In the genomic region with DNA sequence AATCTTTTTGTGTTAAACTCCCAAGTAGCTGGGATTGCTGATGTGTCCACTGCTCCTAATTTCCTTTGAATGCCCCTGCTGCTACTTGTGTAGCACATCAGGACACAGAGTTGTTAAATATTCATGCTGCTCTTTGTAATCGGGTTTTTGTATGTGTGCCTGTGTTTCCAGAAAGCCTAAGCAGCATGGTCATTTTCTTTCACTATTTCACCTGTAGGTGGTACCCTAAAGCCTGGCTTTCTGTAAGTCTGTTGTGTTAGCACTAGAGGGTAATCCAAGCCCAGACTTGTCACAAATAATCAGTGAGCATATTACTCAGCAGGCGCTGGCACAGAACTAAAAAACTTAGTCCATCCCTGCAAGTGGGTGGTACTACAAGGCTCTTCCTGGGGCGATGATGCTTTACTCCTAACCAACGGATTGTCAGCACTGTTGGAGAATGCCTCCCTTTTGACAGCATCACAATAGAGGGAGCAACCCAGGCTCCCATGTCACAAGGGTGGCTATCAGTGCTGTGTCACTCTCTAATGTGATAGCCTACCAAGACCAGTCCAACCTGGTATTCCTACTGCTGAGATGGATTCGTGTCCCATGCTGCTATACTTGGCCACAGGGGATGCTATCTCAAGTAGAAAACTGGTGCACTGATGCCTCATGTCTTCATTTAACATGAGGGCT, we compare ENCODE assay signal across 9 mouse cellular contexts. TPM values are rescaled to one million over a fixed set of nuclear protein-coding genes. Genes with fewer than 3 reads are reported as not detected.
DNase-seq lines count a peak whose midpoint lies in the region; ATAC-seq and TF ChIP-seq lines count a peak whose summit lies in the region.
"Had no signal": no experiment of that assay in that cellular context is flagged by ENCODE, and none has a peak within 500 bp of the region (broad histone marks: within the 10 kb centered on the region; RNA-seq: fewer than 3 reads in every experiment).

No protein-coding gene starts in this region.

- TF ChIP-seq POLR2A in thymus, adult 2 months (IDR thresholded peaks at IDR 0.05; ENCODE audit: control insufficient read depth, extremely low read depth, insufficient read depth, low read length, poor library complexity): no peak

- ATAC-seq in hematopoietic stem cell, adult 5-6 weeks (replicated peaks in 1 of 2; ENCODE audit: insufficient read depth in 1 of 2, low FRiP score in 2 of 2, low TSS enrichment in 1 of 2, low read depth in 1 of 2, poor library complexity in 2 of 2, severe bottlenecking in 2 of 2): peak; percentile 40 to 54; a peak in 3 of 4 replicates
- ATAC-seq in midbrain, embryonic 12.5 days (ENCODE audit: low FRiP score, low read depth): peak; percentile 78

- no peaks in the 10 kb centered on the region for H3K36me3 ChIP-seq in thymus, adult 2 months (ENCODE audit: control insufficient read depth, insufficient read depth, low read length)
- no peaks in the 10 kb centered on the region for H3K36me3 ChIP-seq in midbrain, embryonic 12.5 days
- H3K36me3 ChIP-seq: heart, embryonic 15.5 days had no signal

- DNase-seq in cerebellum, postnatal 14 days: peak; percentile 40 to 51
- no peak for DNase-seq in cerebellum, postnatal 36 days
- peak; percentile 11 for DNase-seq in thymus, adult 2 months
- DNase-seq in thymus, adult 18-20 months: no peak
- DNase-seq in layer of hippocampus, adult 9-10 months (ENCODE audit: low spot score): no peak
- DNase-seq in spleen, adult 12 weeks (ENCODE audit: low spot score): no peak

- 77% methylated on average over 5 of the region's 5 CpGs for WGBS in thymus, adult 2 months
- WGBS in midbrain, embryonic 12.5 days: 36% methylated on average over 5 of the region's 5 CpGs

- no peak overlapping the region for H3K27ac ChIP-seq in thymus, adult 2 months (ENCODE audit: control insufficient read depth, insufficient read depth, low read length)
- no peak overlapping the region for H3K27ac ChIP-seq in midbrain, embryonic 12.5 days (replicated peaks)
- H3K27ac ChIP-seq: heart, embryonic 15.5 days had no signal

- no peaks in the 10 kb centered on the region for H3K4me1 ChIP-seq in thymus, adult 2 months (replicated peaks; ENCODE audit: control insufficient read depth, insufficient read depth, low read length)
- peaks cover 11% of the 10 kb centered on the region; the same call in 1 of the 2 replicates for H3K4me1 ChIP-seq in midbrain, embryonic 12.5 days
- H3K4me1 ChIP-seq: heart, embryonic 15.5 days had no signal

- no peak overlapping the region for H3K9ac ChIP-seq in midbrain, embryonic 12.5 days (replicated peaks)
- H3K9ac ChIP-seq: heart, embryonic 15.5 days had no signal

- H3K27me3 ChIP-seq in thymus, adult 2 months (ENCODE audit: control insufficient read depth, insufficient read depth, low read length): no peaks in the 10 kb centered on the region
- H3K27me3 ChIP-seq in midbrain, embryonic 12.5 days: no peaks in the 10 kb centered on the region
- H3K27me3 ChIP-seq: heart, embryonic 15.5 days had no signal

- no peak overlapping the region for H3K4me2 ChIP-seq in midbrain, embryonic 12.5 days (replicated peaks)
- H3K4me2 ChIP-seq: heart, embryonic 15.5 days had no signal

- H3K9me3 ChIP-seq in midbrain, embryonic 12.5 days: no peaks in the 10 kb centered on the region
- H3K9me3 ChIP-seq: heart, embryonic 15.5 days had no signal

- no peak overlapping the region for H3K4me3 ChIP-seq in thymus, adult 2 months (ENCODE audit: control insufficient read depth, insufficient read depth, low read length)
- H3K4me3 ChIP-seq in midbrain, embryonic 12.5 days: no peak overlapping the region
- H3K4me3 ChIP-seq: heart, embryonic 15.5 days had no signal

- no peak for TF ChIP-seq CTCF in thymus, adult 2 months (IDR thresholded peaks at IDR 0.05; ENCODE audit: borderline replicate concordance, control insufficient read depth, extremely low read depth, insufficient read depth, low read length, poor library complexity)

RNA-seq across cellular contexts. Expression of gene Tmem243, which starts 27.2 kb away (rescaled TPM):
- 12.6 and 12.8 TPM in 2 replicates for polyA plus RNA-seq in thymus, adult 2 months (2012; rRNA removed)
- 13.3 and 23.6 TPM in 2 replicates for total RNA-seq in hematopoietic stem cell, adult 5-6 weeks (2017)
- polyA plus RNA-seq in midbrain, embryonic 12.5 days (2016; fragmentation: Nextera tagmentation; extraction: Ambion mirVana): 24.5 and 26.3 TPM in 2 replicates

Comparison
In these comparisons a context has a peak if more than half of its experiments do, and no peak if none do; other contexts are left out.
1. DNase-seq: peak in cerebellum, postnatal 14 days (2 of 2) and thymus, adult 2 months (single experiment); none in cerebellum, postnatal 36 days (0 of 2), thymus, adult 18-20 months (0 of 2), layer of hippocampus, adult 9-10 months (single experiment) and spleen, adult 12 weeks (single experiment).